ENCODE assay signal across 19 mouse cellular contexts in genomic region chr2:9894836-9895593, GRCm38 (mm10). TPM values are rescaled to one million over a fixed set of nuclear protein-coding genes. Genes with fewer than 3 reads are reported as not detected.
DNase-seq lines count a peak whose midpoint lies in the region; ATAC-seq and TF ChIP-seq lines count a peak whose summit lies in the region.
"Had no signal": no experiment of that assay in that cellular context is flagged by ENCODE, and none has a peak within 500 bp of the region (broad histone marks: within the 10 kb centered on the region; RNA-seq: fewer than 3 reads in every experiment).

No protein-coding gene starts in this region.

- H3K9ac ChIP-seq in forebrain, embryonic 16.5 days (replicated peaks; ENCODE audit: low read depth, low read length) = no peak overlapping the region
- no peak overlapping the region for H3K9ac ChIP-seq in forebrain, embryonic 14.5 days (ENCODE audit: low read length)
- no peak overlapping the region for H3K9ac ChIP-seq in neural tube, embryonic 15.5 days (replicated peaks)
- H3K9ac ChIP-seq in midbrain, embryonic 13.5 days (replicated peaks) = no peak overlapping the region
- H3K9ac ChIP-seq: limb, embryonic 12.5 days; liver, embryonic 15.5 days had no signal

- H3K9me3 ChIP-seq in forebrain, embryonic 16.5 days (ENCODE audit: control insufficient read depth, low read length) = no peaks in the 10 kb centered on the region
- no peaks in the 10 kb centered on the region for H3K9me3 ChIP-seq in forebrain, embryonic 14.5 days (replicated peaks; ENCODE audit: control insufficient read depth, low read length)
- no peaks in the 10 kb centered on the region for H3K9me3 ChIP-seq in neural tube, embryonic 15.5 days (replicated peaks)
- H3K9me3 ChIP-seq in midbrain, embryonic 13.5 days = no peaks in the 10 kb centered on the region
- H3K9me3 ChIP-seq: liver, embryonic 15.5 days had no signal

- H3K4me2 ChIP-seq in forebrain, embryonic 16.5 days (ENCODE audit: low read length) = no peak overlapping the region
- no peak overlapping the region for H3K4me2 ChIP-seq in forebrain, embryonic 14.5 days (ENCODE audit: low read length)
- H3K4me2 ChIP-seq in neural tube, embryonic 15.5 days = no peak overlapping the region
- H3K4me2 ChIP-seq in midbrain, embryonic 13.5 days (replicated peaks) = peak overlapping the region; percentile 38
- H3K4me2 ChIP-seq: liver, embryonic 15.5 days had no signal

- no peak overlapping the region for H3K27ac ChIP-seq in forebrain, embryonic 16.5 days (ENCODE audit: low read length)
- no peak overlapping the region for H3K27ac ChIP-seq in forebrain, embryonic 14.5 days (ENCODE audit: low read depth, low read length)
- H3K27ac ChIP-seq in neural tube, embryonic 15.5 days (replicated peaks) = no peak overlapping the region
- H3K27ac ChIP-seq in midbrain, embryonic 13.5 days = peak overlapping the region; percentile 60
- H3K27ac ChIP-seq: limb, embryonic 12.5 days; liver, embryonic 15.5 days; stomach, postnatal 0 days had no signal

- H3K27me3 ChIP-seq in forebrain, embryonic 16.5 days (replicated peaks; ENCODE audit: control insufficient read depth, insufficient read depth, low read length) = peaks cover 68% of the 10 kb centered on the region
- H3K27me3 ChIP-seq in forebrain, embryonic 14.5 days (replicated peaks; ENCODE audit: control insufficient read depth, insufficient read depth, low read length) = peaks cover 83% of the 10 kb centered on the region
- peaks cover 94% of the 10 kb centered on the region for H3K27me3 ChIP-seq in neural tube, embryonic 15.5 days (replicated peaks)
- peaks cover 94% of the 10 kb centered on the region for H3K27me3 ChIP-seq in midbrain, embryonic 13.5 days

- no peak for DNase-seq in forebrain, embryonic 14.5 days (ENCODE audit: low spot score)
- DNase-seq in neural tube, embryonic 10.5 days (ENCODE audit: extremely low spot score, low spot score) = peak; percentile 36
- DNase-seq in spleen, postnatal 4 days (ENCODE audit: low spot score in 2 of 2) = no peak
- no peak for DNase-seq in lung, adult 2 months
- DNase-seq in gastrocnemius, postnatal 14 days = no peak
- DNase-seq: cerebellum, postnatal 25 days; gastrocnemius, postnatal 10 days; kidney, adult 9 months; lung, postnatal 36 days had no signal

- intact Hi-C loops in gastrocnemius, postnatal 14 days (cut with DNase I; ENCODE audit: low total_unique reads) = loop anchor here (10.0 kb wide), 1 partner anchor 110 kb away; no protein-coding TSS in a partner anchor

- H3K4me1 ChIP-seq in forebrain, embryonic 16.5 days (replicated peaks; ENCODE audit: control insufficient read depth, insufficient read depth, low read length) = peaks cover 10% of the 10 kb centered on the region
- no peaks in the 10 kb centered on the region for H3K4me1 ChIP-seq in forebrain, embryonic 14.5 days (ENCODE audit: control insufficient read depth, insufficient read depth, low read length)
- H3K4me1 ChIP-seq in neural tube, embryonic 15.5 days = peaks cover 5% of the 10 kb centered on the region
- H3K4me1 ChIP-seq in midbrain, embryonic 13.5 days (replicated peaks) = peaks cover 38% of the 10 kb centered on the region
- no peaks in the 10 kb centered on the region for H3K4me1 ChIP-seq in lung, adult 2 months (ENCODE audit: control insufficient read depth, insufficient read depth, low read length)

- TF ChIP-seq POLR2A in lung, adult 2 months (IDR thresholded peaks at IDR 0.05; ENCODE audit: borderline replicate concordance, extremely low read depth, low read depth, low read length) = no peak

- H3K36me3 ChIP-seq in forebrain, embryonic 16.5 days (ENCODE audit: control insufficient read depth, insufficient read depth) = no peaks in the 10 kb centered on the region
- no peaks in the 10 kb centered on the region for H3K36me3 ChIP-seq in forebrain, embryonic 14.5 days (ENCODE audit: control insufficient read depth, insufficient read depth, low read length)
- H3K36me3 ChIP-seq in neural tube, embryonic 15.5 days = no peaks in the 10 kb centered on the region
- no peaks in the 10 kb centered on the region for H3K36me3 ChIP-seq in midbrain, embryonic 13.5 days
- H3K36me3 ChIP-seq: limb, embryonic 12.5 days; liver, embryonic 15.5 days had no signal

- WGBS in forebrain, embryonic 16.5 days = 1% methylated on average over 19 of the region's 19 CpGs
- under 1% methylated on average over 19 of the region's 19 CpGs for WGBS in forebrain, embryonic 14.5 days
- 2% methylated on average over 19 of the region's 19 CpGs for WGBS in neural tube, embryonic 15.5 days
- under 1% methylated on average over 19 of the region's 19 CpGs for WGBS in midbrain, embryonic 13.5 days
- 8% methylated on average over 19 of the region's 19 CpGs for WGBS in lung, adult 2 months

- no peak for TF ChIP-seq CTCF in lung, adult 2 months (IDR thresholded peaks at IDR 0.05; ENCODE audit: insufficient read depth, low read length)

- H3K4me3 ChIP-seq in forebrain, embryonic 16.5 days (replicated peaks; ENCODE audit: low read length) = no peak overlapping the region
- no peak overlapping the region for H3K4me3 ChIP-seq in forebrain, embryonic 14.5 days (ENCODE audit: low read depth, low read length)
- H3K4me3 ChIP-seq in neural tube, embryonic 15.5 days (replicated peaks) = no peak overlapping the region
- no peak overlapping the region for H3K4me3 ChIP-seq in midbrain, embryonic 13.5 days (replicated peaks)
- no peak overlapping the region for H3K4me3 ChIP-seq in lung, adult 2 months (replicated peaks; ENCODE audit: extremely low read depth, low read depth, low read length)
- H3K4me3 ChIP-seq: liver, embryonic 15.5 days had no signal

- ATAC-seq in forebrain, embryonic 16.5 days = peak; percentile 29
- no peak for ATAC-seq in forebrain, embryonic 14.5 days
- no peak for ATAC-seq in neural tube, embryonic 15.5 days (ENCODE audit: low FRiP score)
- no peak for ATAC-seq in midbrain, embryonic 13.5 days

RNA-seq across cellular contexts. Expression of gene Gata3, which starts 5.2 kb away (rescaled TPM):
- 0.42 and 2.2 TPM in 2 replicates for polyA plus RNA-seq in forebrain, embryonic 16.5 days (2015; fragmentation: Nextera tagmentation; extraction: Ambion mirVana)
- 1.4 and 2.2 TPM in 2 replicates for polyA plus RNA-seq in forebrain, embryonic 14.5 days (2014; fragmentation: Nextera tagmentation; extraction: Ambion mirVana)
- polyA plus RNA-seq in neural tube, embryonic 15.5 days (2015; fragmentation: Nextera tagmentation; extraction: Ambion mirVana) = 15.6 and 16.0 TPM in 2 replicates
- polyA plus RNA-seq in midbrain, embryonic 13.5 days (2015; fragmentation: Nextera tagmentation; extraction: Ambion mirVana) = 94.8 and 119 TPM in 2 replicates
- polyA plus RNA-seq in lung, adult 2 months (2012; rRNA removed) = 12.3 and 13.9 TPM in 2 replicates
- under 1 TPM; 0.31 to 0.55 TPM for total RNA-seq in gastrocnemius, postnatal 14 days (2021)
- total RNA-seq: layer of hippocampus, adult 18-20 months; left cerebral cortex, adult 18-20 months had no signal

RNA-seq across cellular contexts. Expression of gene 9230102O04Rik, which starts 5.7 kb away (rescaled TPM):
- polyA plus RNA-seq in forebrain, embryonic 16.5 days (2015; fragmentation: Nextera tagmentation; extraction: Ambion mirVana) = not detected in 2 replicates
- 0.24 TPM in 1 of 2 replicates, not detected in the other for polyA plus RNA-seq in forebrain, embryonic 14.5 days (2014; fragmentation: Nextera tagmentation; extraction: Ambion mirVana)
- 0.49 TPM in 1 of 2 replicates, not detected in the other for polyA plus RNA-seq in neural tube, embryonic 15.5 days (2015; fragmentation: Nextera tagmentation; extraction: Ambion mirVana)
- polyA plus RNA-seq in midbrain, embryonic 13.5 days (2015; fragmentation: Nextera tagmentation; extraction: Ambion mirVana) = 3.5 and 5.3 TPM in 2 replicates
- not detected in 2 replicates for polyA plus RNA-seq in lung, adult 2 months (2012; rRNA removed)
- not detected for total RNA-seq in gastrocnemius, postnatal 14 days (2021)
- total RNA-seq: gastrocnemius, postnatal 10 days; layer of hippocampus, adult 18-20 months; left cerebral cortex, adult 18-20 months; monocyte, adult 5-6 weeks had no signal
- polyA plus RNA-seq: heart, embryonic 16.5 days; limb, embryonic 12.5 days; liver, embryonic 15.5 days; stomach, postnatal 0 days had no signal

RNA-seq across cellular contexts. Expression of gene 4930412O13Rik, which starts 14.0 kb away (rescaled TPM):
- polyA plus RNA-seq in forebrain, embryonic 16.5 days (2015; fragmentation: Nextera tagmentation; extraction: Ambion mirVana) = not detected in 2 replicates
- 0.19 TPM in 1 of 2 replicates, not detected in the other for polyA plus RNA-seq in forebrain, embryonic 14.5 days (2014; fragmentation: Nextera tagmentation; extraction: Ambion mirVana)
- 0.23 TPM in 1 of 2 replicates, not detected in the other for polyA plus RNA-seq in neural tube, embryonic 15.5 days (2015; fragmentation: Nextera tagmentation; extraction: Ambion mirVana)
- polyA plus RNA-seq in midbrain, embryonic 13.5 days (2015; fragmentation: Nextera tagmentation; extraction: Ambion mirVana) = 1.7 and 3.9 TPM in 2 replicates
- polyA plus RNA-seq in lung, adult 2 months (2012; rRNA removed) = not detected in 2 replicates
- not detected for total RNA-seq in gastrocnemius, postnatal 14 days (2021)
- total RNA-seq: gastrocnemius, postnatal 10 days; layer of hippocampus, adult 18-20 months; left cerebral cortex, adult 18-20 months; monocyte, adult 5-6 weeks had no signal
- polyA plus RNA-seq: heart, embryonic 16.5 days; limb, embryonic 12.5 days; stomach, postnatal 0 days had no signal
